Comparison of ENCODE assay signal across 20 mouse cellular contexts in genomic region chr15:99430394-99430793, GRCm38 (mm10). TPM values are rescaled to one million over a fixed set of nuclear protein-coding genes. Genes with fewer than 3 reads are reported as not detected.
A peak's percentile ranks its signal among the peaks of the same experiment; 100 is the strongest.
DNase-seq lines count a peak whose midpoint lies in the region; ATAC-seq lines count a peak whose summit lies in the region.
"Had no signal": no experiment of that assay in that cellular context is flagged by ENCODE, and none has a peak within 500 bp of the region (broad histone marks: within the 10 kb centered on the region; RNA-seq: fewer than 3 reads in every experiment).

No protein-coding gene starts in this region.

- ATAC-seq in heart, embryonic 15.5 days (replicated peaks; ENCODE audit: insufficient number of reproducible peaks, insufficient read depth, low FRiP score, low read depth), result no peak
- ATAC-seq: forebrain, embryonic 16.5 days had no signal

- H3K36me3 ChIP-seq in heart, embryonic 15.5 days, result peaks cover 41% of the 10 kb centered on the region

- no peak overlapping the region for H3K9ac ChIP-seq in heart, embryonic 15.5 days
- H3K9ac ChIP-seq: hindbrain, embryonic 12.5 days; liver, embryonic 13.5 days had no signal

- peak; percentile 89 for DNase-seq in heart, adult 11 months
- DNase-seq in heart, postnatal 14 days, result no peak
- DNase-seq in heart, postnatal 36 days, result no peak
- DNase-seq in thymus, postnatal 25 days, result peak; percentile 16
- DNase-seq in thymus, postnatal 10 days (ENCODE audit: low spot score in 2 of 2), result no peak
- DNase-seq in naive thymus-derived CD4-positive, alpha-beta T cell, adult 2 months (ENCODE audit: low read depth), result peak; percentile 40
- DNase-seq in cerebellum, postnatal 25 days, result no peak
- DNase-seq: adrenal gland, adult 8-10 months; cerebellum, adult 9-10 months; kidney, adult 2 months; kidney, postnatal 14 days; layer of hippocampus, postnatal 36 days; liver, embryonic 13.5 days; midbrain, embryonic 14.5 days; right cerebral cortex, postnatal 14 days; spleen, adult 18-20 months had no signal

- intact Hi-C loops in heart, postnatal 14 days (cut with DNase I), result no loop called here
- intact Hi-C loops in heart, postnatal 36 days (cut with DNase I), result no loop called here

- peak overlapping the region; percentile 8; the same call in 1 of the 2 replicates for H3K27ac ChIP-seq in heart, embryonic 15.5 days
- H3K27ac ChIP-seq: hindbrain, embryonic 12.5 days; layer of hippocampus, adult 2 months; liver, embryonic 13.5 days had no signal

- no peaks in the 10 kb centered on the region for H3K9me3 ChIP-seq in heart, embryonic 15.5 days (replicated peaks)
- H3K9me3 ChIP-seq: hindbrain, embryonic 12.5 days; liver, embryonic 13.5 days had no signal

- H3K4me3 ChIP-seq in heart, embryonic 15.5 days, result no peak overlapping the region
- H3K4me3 ChIP-seq: hindbrain, embryonic 12.5 days; layer of hippocampus, adult 2 months; liver, embryonic 13.5 days had no signal

- no peak overlapping the region for H3K4me2 ChIP-seq in heart, embryonic 15.5 days
- H3K4me2 ChIP-seq: hindbrain, embryonic 12.5 days; liver, embryonic 13.5 days had no signal

- H3K27me3 ChIP-seq in heart, embryonic 15.5 days, result no peaks in the 10 kb centered on the region
- H3K27me3 ChIP-seq: hindbrain, embryonic 12.5 days; liver, embryonic 13.5 days had no signal

- peaks cover 57% of the 10 kb centered on the region for H3K4me1 ChIP-seq in heart, embryonic 15.5 days (replicated peaks)

- WGBS in heart, embryonic 15.5 days, result 67% methylated on average over 8 of the region's 8 CpGs

RNA-seq across cellular contexts. Expression of gene Nckap5l, which starts 27.2 kb away (rescaled TPM):
- total RNA-seq in heart, postnatal 14 days (2021), result 10 to 100 TPM; 11.2 to 13.6 TPM
- polyA plus RNA-seq in heart, embryonic 15.5 days (2015; fragmentation: Nextera tagmentation; extraction: Ambion mirVana), result 6.8 and 8.0 TPM in 2 replicates
- total RNA-seq in heart, postnatal 36 days (2021), result 1 to 10 TPM; 6.9 to 8.8 TPM

RNA-seq across cellular contexts. Expression of gene Tmbim6, which starts 37.7 kb away (rescaled TPM):
- 100 to 1,000 TPM; 216 to 219 TPM for total RNA-seq in heart, postnatal 14 days (2021)
- 221 and 295 TPM in 2 replicates for polyA plus RNA-seq in heart, embryonic 15.5 days (2015; fragmentation: Nextera tagmentation; extraction: Ambion mirVana)
- 100 to 1,000 TPM; 233 to 243 TPM for total RNA-seq in heart, postnatal 36 days (2021)

RNA-seq across cellular contexts. Expression of gene Bcdin3d, which starts 44.1 kb away (rescaled TPM):
- total RNA-seq in heart, postnatal 14 days (2021), result 1 to 10 TPM; 3.9 to 4.9 TPM
- polyA plus RNA-seq in heart, embryonic 15.5 days (2015; fragmentation: Nextera tagmentation; extraction: Ambion mirVana), result 10.8 and 11.7 TPM in 2 replicates
- 1 to 10 TPM; 3.2 to 3.4 TPM for total RNA-seq in heart, postnatal 36 days (2021)

Comparison
In these comparisons a context has a peak if more than half of its experiments do, and no peak if none do; other contexts are left out.
1. DNase-seq: peak in heart, adult 11 months (single experiment), thymus, postnatal 25 days (single experiment) and naive thymus-derived CD4-positive, alpha-beta T cell, adult 2 months (single experiment); none in heart, postnatal 14 days (0 of 2), heart, postnatal 36 days (0 of 2), thymus, postnatal 10 days (0 of 2) and cerebellum, postnatal 25 days (0 of 2).